Mouse (Mus musculus) kidney, embryonic 15.5 days (tissue): ENCODE results near the gene Gpld1. TPM values are rescaled to one million over a fixed set of nuclear protein-coding genes. Genes with fewer than 3 reads are reported as not detected.

Source experiments
- ATAC-seq: fragments of 200-750 bp; cut with Nextera tagmentation; replicated peaks from 2 replicates; pipeline ENCODE4 v1.8.0; 2017; ENCODE audit warnings: moderate TSS enrichment; ENCODE audit not compliant: low FRiP score
- H3K27ac ChIP-seq: fragments of 300-500 bp; sonication (generic); 2 replicates; pipeline ENCODE4 v1.5.1; 2015; ENCODE audit warnings: mild to moderate bottlenecking, inconsistent platforms
- H3K27me3 ChIP-seq: fragments of 300-500 bp; sonication (generic); 2 replicates; pipeline ENCODE4 v1.6.1; 2015; ENCODE audit warnings: inconsistent platforms
- H3K36me3 ChIP-seq: fragments of 300-500 bp; sonication (generic); 2 replicates; pipeline ENCODE4 v1.6.1; 2015; ENCODE audit warnings: inconsistent platforms
- H3K4me1 ChIP-seq: fragments of 300-500 bp; sonication (generic); 2 replicates; pipeline ENCODE4 v1.6.1; 2015; ENCODE audit warnings: inconsistent platforms
- H3K4me2 ChIP-seq: fragments of 300-500 bp; sonication (generic); 2 replicates; pipeline ENCODE4 v1.6.1; 2015; ENCODE audit warnings: moderate library complexity, mild to moderate bottlenecking, inconsistent platforms
- H3K4me3 ChIP-seq: fragments of 300-500 bp; sonication (generic); replicated peaks from 2 replicates; pipeline ENCODE4 v1.5.1; 2015; ENCODE audit warnings: mild to moderate bottlenecking, inconsistent platforms
- H3K9ac ChIP-seq: fragments of 300-500 bp; sonication (generic); 2 replicates; pipeline ENCODE4 v1.6.1; 2015; ENCODE audit warnings: mild to moderate bottlenecking, inconsistent platforms
- H3K9me3 ChIP-seq: fragments of 300-500 bp; sonication (generic); replicated peaks from 2 replicates; pipeline ENCODE4 v1.6.1; 2016; ENCODE audit warnings: inconsistent platforms
- WGBS: fragments of 180-500 bp; shearing (Covaris S2); methylation state at CpG from one replicate; pipeline ENCODE4 v1.1.7; 2015; ENCODE audit warnings: mixed read lengths; 5-methylcytosine and 5-hydroxymethylcytosine counted together
- polyA plus RNA-seq: library from polyadenylated mRNA; unstranded; fragments of >200 nt; fragmentation: Nextera tagmentation; extraction: Ambion mirVana; gene quantifications from 2 replicates; pipeline ENCODE4 v1.2.1, GENCODE M21; 2015

Gpld1 gene
- polyA plus RNA-seq, 1 experiment from 2014 or later = 1.2 TPM

GRCm38 (mm10) chr13:24923991-24924390 lies 19.0 kb upstream of the Gpld1 start:
- no peak overlapping the region for H3K27ac ChIP-seq
- 95% methylated on average over 5 of the region's 5 CpGs for WGBS
- no peak for ATAC-seq

GRCm38 (mm10) chr13:24930591-24930990 lies 12.4 kb upstream of the Gpld1 start:
- Histone ChIP-seq H3K9me3 (no peaks in the 10 kb centered on the region), H3K9ac (no peak overlapping the region), H3K4me3 (no peak overlapping the region), H3K27me3 (no peaks in the 10 kb centered on the region), H3K36me3 (0 out of 2 replicates have a peak, but pooled peaks cover 9% of the 10 kb centered on the region), H3K27ac (no peak overlapping the region), H3K4me2 (no peak overlapping the region), H3K4me1 (no peaks in the 10 kb centered on the region)
- no peak for ATAC-seq

More at GRCm38 (mm10) chr13:24923991-24924390, 19.0 kb upstream of the Gpld1 start:
- Histone ChIP-seq H3K4me2 (no peak overlapping the region), H3K27me3 (no peaks in the 10 kb centered on the region), H3K4me3 (no peak overlapping the region), H3K36me3 (peaks cover 37% of the 10 kb centered on the region), H3K4me1 (no peaks in the 10 kb centered on the region), H3K9me3 (no peaks in the 10 kb centered on the region), H3K9ac (no peak overlapping the region)

- no peaks in the 10 kb centered on the region for H3K27me3 ChIP-seq
- no peak for ATAC-seq
- no peak overlapping the region for H3K9ac ChIP-seq
- H3K4me3 ChIP-seq = no peak overlapping the region
- H3K4me1 ChIP-seq = peaks cover 11% of the 10 kb centered on the region
- WGBS = 93% methylated on average over 7 of the region's 7 CpGs
- H3K36me3 ChIP-seq = 0 out of 2 replicates have a peak, but pooled peaks cover 6% of the 10 kb centered on the region
- H3K4me2 ChIP-seq = no peak overlapping the region
- H3K27ac ChIP-seq = no peak overlapping the region
- no peaks in the 10 kb centered on the region for H3K9me3 ChIP-seq
Observed at GRCm38 (mm10) chr13:24933199-24933598, 9.8 kb upstream of the Gpld1 start.

GRCm38 (mm10) chr13:24936772-24937107 lies 6.2 kb upstream of the Gpld1 start:
- peak overlapping the region; percentile 79 for H3K4me2 ChIP-seq
- H3K36me3 ChIP-seq = 0 out of 2 replicates have a peak, but pooled peaks cover 6% of the 10 kb centered on the region
- H3K4me3 ChIP-seq = peak overlapping the region; percentile 92
- no peaks in the 10 kb centered on the region for H3K27me3 ChIP-seq
- no peak overlapping the region; the same call in 1 of the 2 replicates for H3K27ac ChIP-seq
- peak overlapping the region; percentile 81 for H3K9ac ChIP-seq
- peaks cover 18% of the 10 kb centered on the region for H3K4me1 ChIP-seq
- no peaks in the 10 kb centered on the region for H3K9me3 ChIP-seq
- 35% methylated on average over 5 of the region's 5 CpGs for WGBS
- ATAC-seq = no peak

- peak within 1 kb of the TSS; percentile 79 for H3K4me2 ChIP-seq
- under 1% methylated on average over 75 of the region's 75 CpGs for whole genome bisulfite sequencing
- H3K27me3 ChIP-seq = no peaks in the 10 kb centered on the region
- H3K4me1 ChIP-seq = peaks cover 18% of the 10 kb centered on the region
- 0 out of 2 replicates have a peak, but pooled peaks cover 6% of the 10 kb centered on the region for H3K36me3 ChIP-seq
- H3K9me3 ChIP-seq = no peaks in the 10 kb centered on the region
- H3K27ac ChIP-seq = peak within 1 kb of the TSS; percentile 81
- peak; percentile 83 for ATAC-seq
- peak within 1 kb of the TSS; percentile 92 for H3K4me3 ChIP-seq
- peak within 1 kb of the TSS; percentile 81 for H3K9ac ChIP-seq
Observed at GRCm38 (mm10) chr13:24937108-24937838, 5.7 kb upstream of the Gpld1 start, which contains the start of gene Aldh5a1. TSS of gene Aldh5a1 (minus strand) at chr13:24937661.

- peak overlapping the region; percentile 92 for H3K4me3 ChIP-seq
- peaks cover 18% of the 10 kb centered on the region for H3K4me1 ChIP-seq
- H3K4me2 ChIP-seq = peak overlapping the region; percentile 79
- no peaks in the 10 kb centered on the region for H3K9me3 ChIP-seq
- no peaks in the 10 kb centered on the region for H3K27me3 ChIP-seq
- 0 out of 2 replicates have a peak, but pooled peaks cover 6% of the 10 kb centered on the region for H3K36me3 ChIP-seq
- no peak overlapping the region for H3K27ac ChIP-seq
- peak overlapping the region; percentile 81 for H3K9ac ChIP-seq
- peak; percentile 41; the same call in 1 of the 2 replicates for ATAC-seq
- WGBS = 12% methylated on average over 12 of the region's 12 CpGs
Observed at GRCm38 (mm10) chr13:24937839-24938166, 5.1 kb upstream of the Gpld1 start.

GRCm38 (mm10) chr13:24938683-24939082 lies 4.3 kb upstream of the Gpld1 start:
- Histone ChIP-seq H3K4me2 (no peak overlapping the region), H3K9ac (no peak overlapping the region), H3K9me3 (no peaks in the 10 kb centered on the region), H3K36me3 (0 out of 2 replicates have a peak, but pooled peaks cover 6% of the 10 kb centered on the region), H3K4me1 (peaks cover 18% of the 10 kb centered on the region), H3K27ac (no peak overlapping the region), H3K4me3 (no peak overlapping the region), H3K27me3 (no peaks in the 10 kb centered on the region)
- ATAC-seq = no peak
- 34% methylated on average over 9 of the region's 9 CpGs for WGBS

GRCm38 (mm10) chr13:24939472-24939871 lies 3.5 kb upstream of the Gpld1 start:
- no peak overlapping the region for H3K4me3 ChIP-seq
- 89% methylated on average over 9 of the region's 9 CpGs for WGBS
- no peak overlapping the region for H3K9ac ChIP-seq
- H3K27ac ChIP-seq = no peak overlapping the region
- H3K27me3 ChIP-seq = no peaks in the 10 kb centered on the region
- no peak overlapping the region for H3K4me2 ChIP-seq
- H3K36me3 ChIP-seq = 0 out of 2 replicates have a peak, but pooled peaks cover 6% of the 10 kb centered on the region
- no peak for ATAC-seq
- peaks cover 18% of the 10 kb centered on the region for H3K4me1 ChIP-seq
- H3K9me3 ChIP-seq = no peaks in the 10 kb centered on the region

- Histone ChIP-seq H3K4me1 (peaks cover 9% of the 10 kb centered on the region), H3K27ac (no peak overlapping the region), H3K27me3 (no peaks in the 10 kb centered on the region), H3K4me2 (no peak overlapping the region), H3K36me3 (no peaks in the 10 kb centered on the region), H3K9me3 (no peaks in the 10 kb centered on the region), H3K4me3 (no peak overlapping the region), H3K9ac (no peak overlapping the region)
- ATAC-seq = no peak
- WGBS = 57% methylated on average over 8 of the region's 8 CpGs
Observed at GRCm38 (mm10) chr13:24943303-24943702, 351 bp downstream of the Gpld1 start.

- ATAC-seq = peak; percentile 62; the same call in 1 of the 2 replicates
- Histone ChIP-seq H3K27me3 (no peaks in the 10 kb centered on the region), H3K4me1 (0 out of 2 replicates have a peak, but pooled peaks cover 4% of the 10 kb centered on the region), H3K9ac (no peak overlapping the region), H3K4me2 (no peak overlapping the region), H3K36me3 (no peaks in the 10 kb centered on the region), H3K4me3 (no peak overlapping the region), H3K9me3 (no peaks in the 10 kb centered on the region), H3K27ac (no peak overlapping the region)
- 11% methylated on average over 4 of the region's 4 CpGs for WGBS
Observed at GRCm38 (mm10) chr13:24945567-24945966, 2.6 kb downstream of the Gpld1 start.

GRCm38 (mm10) chr13:24947158-24947557 lies 4.2 kb downstream of the Gpld1 start:
- Histone ChIP-seq H3K4me3 (no peak overlapping the region), H3K27me3 (no peaks in the 10 kb centered on the region), H3K27ac (no peak overlapping the region), H3K36me3 (no peaks in the 10 kb centered on the region), H3K4me2 (no peak overlapping the region), H3K9me3 (no peaks in the 10 kb centered on the region), H3K9ac (no peak overlapping the region), H3K4me1 (0 out of 2 replicates have a peak, but pooled peaks cover 4% of the 10 kb centered on the region)
- no peak for ATAC-seq
- WGBS = 76% methylated on average over 5 of the region's 5 CpGs

GRCm38 (mm10) chr13:24948870-24949269 lies 5.9 kb downstream of the Gpld1 start:
- Histone ChIP-seq H3K9me3 (no peaks in the 10 kb centered on the region), H3K27me3 (no peaks in the 10 kb centered on the region), H3K36me3 (no peaks in the 10 kb centered on the region), H3K4me2 (no peak overlapping the region), H3K9ac (no peak overlapping the region), H3K4me1 (0 out of 2 replicates have a peak, but pooled peaks cover 6% of the 10 kb centered on the region), H3K4me3 (no peak overlapping the region), H3K27ac (no peak overlapping the region)
- no peak for ATAC-seq
- WGBS = 93% methylated on average over 6 of the region's 6 CpGs
